Mouse (Mus musculus): Measurements from ENCODE around the gene Syt12. TPM values are rescaled to one million over a fixed set of nuclear protein-coding genes. Genes with fewer than 3 reads are reported as not detected.
"Not testable (repeated sequence)": the region's sequence is repeated elsewhere in the genome, so short reads cannot be mapped to it uniquely, and the experiment has no call there.

Syt12 gene
- total and polyA plus RNA-seq, 2 experiments from 2014 or later = 9.0 to 54.5 TPM

- no peaks in the 10 kb centered on the region for H3K36me3 ChIP-seq (ENCODE audit: insufficient read depth, low read length)
- H3K9ac ChIP-seq (replicated peaks; ENCODE audit: low read length) = no peak overlapping the region
- 86% methylated on average over 4 of the region's 4 CpGs for whole genome bisulfite sequencing
- H3K27me3 ChIP-seq (ENCODE audit: insufficient read depth, low read length) = no peaks in the 10 kb centered on the region
- no peak overlapping the region for H3K27ac ChIP-seq
- ATAC-seq (no peak), DNase-seq (ENCODE audit: low spot score) (no peak)
- no peak overlapping the region for H3K4me2 ChIP-seq (ENCODE audit: low read depth, low read length)
- H3K9me3 ChIP-seq (ENCODE audit: low read length) = no peaks in the 10 kb centered on the region
- TF ChIP-seq CTCF (IDR thresholded peaks at IDR 0.05; ENCODE audit: low read depth) = no peak
- no peaks in the 10 kb centered on the region for H3K4me1 ChIP-seq (ENCODE audit: insufficient read depth, low read length)
- H3K4me3 ChIP-seq (ENCODE audit: low read length) = no peak overlapping the region
Measured at GRCm38 (mm10) chr19:4464666-4465065, 12.6 kb downstream of the Syt12 start.

DNA sequence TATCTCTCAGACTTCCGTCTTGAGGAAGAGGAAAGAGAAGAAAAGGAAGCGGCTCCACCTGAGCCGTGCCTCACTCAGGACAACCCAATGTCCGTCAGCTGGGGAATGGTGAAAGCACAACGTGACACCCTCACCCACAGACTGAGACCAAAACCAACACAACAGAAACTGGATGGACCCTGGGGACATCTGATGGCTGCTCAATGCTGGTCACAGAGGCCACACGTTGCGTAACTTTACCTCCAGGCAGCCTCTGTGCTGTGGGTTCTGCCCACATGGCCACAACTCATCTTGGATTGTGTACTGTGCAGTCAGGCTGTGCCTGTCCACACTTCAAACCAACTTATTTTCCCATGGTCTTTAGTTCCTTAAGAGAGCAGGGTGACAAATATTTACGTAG lies 15.3 kb downstream of the Syt12 start:
- H3K9me3 ChIP-seq (ENCODE audit: low read length) = no peaks in the 10 kb centered on the region
- no peak overlapping the region for H3K9ac ChIP-seq (replicated peaks; ENCODE audit: low read length)
- 84% methylated on average over 8 of the region's 8 CpGs for WGBS
- no peak for ATAC-seq
- H3K4me1 ChIP-seq (ENCODE audit: insufficient read depth, low read length) = no peaks in the 10 kb centered on the region
- DNase-seq (ENCODE audit: low spot score) = no peak
- no peak overlapping the region for H3K4me2 ChIP-seq (ENCODE audit: low read depth, low read length)
- H3K27ac ChIP-seq = no peak overlapping the region
- H3K4me3 ChIP-seq (ENCODE audit: low read length) = no peak overlapping the region
- no peak for TF ChIP-seq CTCF (IDR thresholded peaks at IDR 0.05; ENCODE audit: low read depth)
- no peaks in the 10 kb centered on the region for H3K27me3 ChIP-seq (ENCODE audit: insufficient read depth, low read length)
- no peaks in the 10 kb centered on the region for H3K36me3 ChIP-seq (ENCODE audit: insufficient read depth, low read length)

GRCm38 (mm10) chr19:4456227-4456626 lies 21.0 kb downstream of the Syt12 start:
- Histone ChIP-seq H3K27ac (no peak overlapping the region), H3K4me1 (ENCODE audit: insufficient read depth, low read length) (no peaks in the 10 kb centered on the region), H3K9me3 (ENCODE audit: low read length) (no peaks in the 10 kb centered on the region), H3K4me3 (ENCODE audit: low read length) (no peak overlapping the region), H3K27me3 (ENCODE audit: insufficient read depth, low read length) (no peaks in the 10 kb centered on the region), H3K36me3 (ENCODE audit: insufficient read depth, low read length) (no peaks in the 10 kb centered on the region), H3K4me2 (ENCODE audit: low read depth, low read length) (no peak overlapping the region), H3K9ac (replicated peaks; ENCODE audit: low read length) (no peak overlapping the region)
- TF ChIP-seq CTCF (IDR thresholded peaks at IDR 0.05; ENCODE audit: low read depth) = peak; percentile 73
- peak; percentile 41 for DNase-seq (ENCODE audit: low spot score)
- 0 out of 2 replicates have a peak, but pooled peaks have one; percentile 18 for ATAC-seq
- WGBS = 17% methylated on average over 11 of the region's 11 CpGs

- Histone ChIP-seq H3K4me3 (ENCODE audit: low read length) (no peak overlapping the region), H3K27me3 (ENCODE audit: insufficient read depth, low read length) (no peaks in the 10 kb centered on the region), H3K27ac (no peak overlapping the region), H3K4me2 (ENCODE audit: low read depth, low read length) (no peak overlapping the region), H3K36me3 (ENCODE audit: insufficient read depth, low read length) (no peaks in the 10 kb centered on the region), H3K9ac (replicated peaks; ENCODE audit: low read length) (no peak overlapping the region), H3K4me1 (ENCODE audit: insufficient read depth, low read length) (no peaks in the 10 kb centered on the region), H3K9me3 (ENCODE audit: low read length) (no peaks in the 10 kb centered on the region)
- TF ChIP-seq CTCF (IDR thresholded peaks at IDR 0.05; ENCODE audit: low read depth) = no peak
- 73% methylated on average over 15 of the region's 15 CpGs for WGBS
- no peak for ATAC-seq
- DNase-seq (ENCODE audit: low spot score) = no peak
Measured at GRCm38 (mm10) chr19:4455071-4455800, 22.0 kb downstream of the Syt12 start.

DNA sequence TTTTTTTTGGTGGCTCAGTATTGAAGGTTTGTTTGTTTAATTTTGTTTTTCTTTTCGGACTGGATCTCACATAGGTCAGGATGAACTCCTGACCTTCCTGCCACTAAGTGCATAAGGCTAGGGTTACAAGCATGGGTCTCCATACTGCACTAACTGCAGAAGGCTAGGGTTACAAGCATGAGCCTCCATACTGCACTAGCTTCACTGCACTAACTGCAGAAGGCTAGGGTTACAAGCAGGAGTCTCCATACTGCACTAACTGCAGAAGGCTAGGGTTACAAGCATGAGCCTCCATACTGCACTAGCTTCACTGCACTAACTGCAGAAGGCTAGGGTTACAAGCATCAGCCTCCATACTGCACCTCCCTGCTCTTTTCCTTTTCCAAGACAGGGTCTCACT lies 23.2 kb downstream of the Syt12 start:
- H3K4me3 ChIP-seq (ENCODE audit: low read length); H3K27me3 ChIP-seq (ENCODE audit: insufficient read depth, low read length); H3K4me1 ChIP-seq (ENCODE audit: insufficient read depth, low read length); H3K27ac ChIP-seq; H3K9me3 ChIP-seq (ENCODE audit: low read length); DNase-seq (ENCODE audit: low spot score); H3K4me2 ChIP-seq (ENCODE audit: low read depth, low read length); ATAC-seq; H3K36me3 ChIP-seq (ENCODE audit: insufficient read depth, low read length); H3K9ac ChIP-seq (replicated peaks; ENCODE audit: low read length): not testable (repeated sequence)
- WGBS = 78% methylated on average over 1 of the region's 1 CpGs

DNA sequence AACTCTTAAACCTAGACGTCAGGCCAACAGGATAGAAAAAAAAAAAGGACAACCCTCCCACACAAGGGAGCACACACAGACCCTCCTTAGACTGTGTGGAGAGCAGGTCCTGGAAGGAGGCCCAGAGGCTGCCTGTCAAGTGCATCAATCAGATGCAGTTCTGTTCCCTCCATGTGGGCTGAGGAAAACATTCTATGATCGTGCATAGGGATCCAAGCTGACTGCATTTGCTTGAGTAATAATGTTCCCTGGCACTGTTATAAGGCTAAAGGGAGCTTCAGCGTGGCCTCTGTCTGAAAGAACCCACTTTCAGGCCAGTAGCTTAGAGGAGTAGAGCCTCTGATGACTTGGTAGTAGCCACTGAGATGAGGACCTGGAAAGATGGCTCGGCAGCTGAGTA lies 24.7 kb downstream of the Syt12 start:
- Histone ChIP-seq H3K4me1 (ENCODE audit: insufficient read depth, low read length) (no peaks in the 10 kb centered on the region), H3K9me3 (ENCODE audit: low read length) (no peaks in the 10 kb centered on the region), H3K4me3 (ENCODE audit: low read length) (no peak overlapping the region), H3K27me3 (ENCODE audit: insufficient read depth, low read length) (no peaks in the 10 kb centered on the region), H3K27ac (no peak overlapping the region), H3K9ac (replicated peaks; ENCODE audit: low read length) (no peak overlapping the region), H3K4me2 (ENCODE audit: low read depth, low read length) (no peak overlapping the region), H3K36me3 (ENCODE audit: insufficient read depth, low read length) (no peaks in the 10 kb centered on the region)
- no peak for TF ChIP-seq CTCF (IDR thresholded peaks at IDR 0.05; ENCODE audit: low read depth)
- ATAC-seq (no peak), DNase-seq (ENCODE audit: low spot score) (no peak)
- whole genome bisulfite sequencing = 37% methylated on average over 4 of the region's 4 CpGs

GRCm38 (mm10) chr19:4451965-4452364 lies 25.3 kb downstream of the Syt12 start:
- no peak overlapping the region for H3K27ac ChIP-seq
- WGBS = 20% methylated on average over 5 of the region's 5 CpGs
- no peak overlapping the region for H3K4me3 ChIP-seq (ENCODE audit: low read length)
- 0 out of 2 replicates have a peak, but pooled peaks have one; percentile 27 for ATAC-seq
- H3K36me3 ChIP-seq (ENCODE audit: insufficient read depth, low read length) = no peaks in the 10 kb centered on the region
- TF ChIP-seq CTCF (IDR thresholded peaks at IDR 0.05; ENCODE audit: low read depth) = no peak
- no peak overlapping the region for H3K4me2 ChIP-seq (ENCODE audit: low read depth, low read length)
- no peaks in the 10 kb centered on the region for H3K9me3 ChIP-seq (ENCODE audit: low read length)
- no peaks in the 10 kb centered on the region for H3K27me3 ChIP-seq (ENCODE audit: insufficient read depth, low read length)
- DNase-seq (ENCODE audit: low spot score) = no peak
- H3K4me1 ChIP-seq (ENCODE audit: insufficient read depth, low read length) = no peaks in the 10 kb centered on the region
- H3K9ac ChIP-seq (replicated peaks; ENCODE audit: low read length) = no peak overlapping the region

All from hindbrain, postnatal 0 days (tissue).